Mouse (Mus musculus) liver, postnatal 0 days (tissue): Measurements from ENCODE around the gene Tulp2. TPM values are rescaled to one million over a fixed set of nuclear protein-coding genes. Genes with fewer than 3 reads are reported as not detected.
"Not testable (repeated sequence)": the region's sequence is repeated elsewhere in the genome, so short reads cannot be mapped to it uniquely, and the experiment has no call there.

Source experiments
- ATAC-seq: fragments of 200-750 bp; cut with Nextera tagmentation; 2 replicates; pipeline ENCODE4 v1.8.0; 2017; ENCODE audit warnings: mild to moderate bottlenecking, moderate library complexity
- DNase-seq: peaks from one replicate; pipeline ENCODE4 v3.0.0-alpha.2; 2016
- H3K27ac ChIP-seq: fragments of 300-500 bp; sonication (generic); 2 replicates; pipeline ENCODE4 v1.5.1; 2014; ENCODE audit warnings: antibody characterized with exemption, moderate library complexity, mild to moderate bottlenecking, low read depth
- H3K27me3 ChIP-seq: fragments of 300-500 bp; sonication (generic); 2 replicates; pipeline ENCODE4 v1.6.1; 2014; ENCODE audit warnings: low read length, control low read depth, mixed read lengths; ENCODE audit not compliant: insufficient read depth
- H3K36me3 ChIP-seq: fragments of 300-500 bp; sonication (generic); replicated peaks from 2 replicates; pipeline ENCODE4 v1.6.1; 2014; ENCODE audit warnings: mild to moderate bottlenecking, control low read depth, low read length, moderate library complexity, mixed read lengths; ENCODE audit not compliant: insufficient read depth
- H3K4me1 ChIP-seq: fragments of 300-500 bp; sonication (generic); 2 replicates; pipeline ENCODE4 v1.6.1; 2014; ENCODE audit warnings: antibody characterized with exemption, mild to moderate bottlenecking, control low read depth; ENCODE audit not compliant: insufficient read depth
- H3K4me2 ChIP-seq: fragments of 300-500 bp; sonication (generic); 2 replicates; pipeline ENCODE4 v1.6.1; 2014; ENCODE audit warnings: low read depth, mild to moderate bottlenecking, low read length, moderate library complexity, mixed read lengths
- H3K4me3 ChIP-seq: fragments of 300-500 bp; sonication (generic); 2 replicates; pipeline ENCODE4 v1.5.1; 2014; ENCODE audit warnings: low read depth, low read length
- H3K9ac ChIP-seq: fragments of 300-500 bp; sonication (generic); replicated peaks from 2 replicates; pipeline ENCODE4 v1.6.1; 2014; ENCODE audit warnings: mild to moderate bottlenecking, moderate library complexity
- H3K9me3 ChIP-seq: fragments of 300-500 bp; sonication (generic); 2 replicates; pipeline ENCODE4 v1.6.1; 2016; ENCODE audit warnings: mild to moderate bottlenecking, control low read depth, low read length, mixed read lengths
- CTCF ChIP-seq: sonication (generic); IDR thresholded peaks from 2 replicates; pipeline ENCODE4 v1.5.1; 2016; ENCODE audit warnings: antibody characterized with exemption, low read depth
- EP300 ChIP-seq: IDR thresholded peaks from 2 replicates; pipeline ENCODE4 v1.6.1; 2016; ENCODE audit warnings: antibody characterized with exemption, low read depth, mild to moderate bottlenecking
- WGBS: fragments of 180-500 bp; shearing (Covaris S2); extraction: QIAGEN DNeasy Blood & Tissue Kit; methylation state at CpG from one replicate; pipeline ENCODE4 v1.1.7; 2014; ENCODE audit not compliant: insufficient replicate concordance; 5-methylcytosine and 5-hydroxymethylcytosine counted together
- polyA plus RNA-seq: library from polyadenylated mRNA; unstranded; fragments of >200 nt; fragmentation: Nextera tagmentation; extraction: Ambion mirVana; gene quantifications from 2 replicates; pipeline ENCODE4 v1.2.1, GENCODE M21; 2015

The Tulp2 gene
- polyA plus RNA-seq, 1 experiment from 2014 or later, result 0.22 TPM

GRCm38 (mm10) chr7:45526474-45527120 is 44.9 kb downstream of the Tulp2 start:
- DNase-seq (no peak), ATAC-seq (no peak; the same call in 1 of the 2 replicates)
- Histone ChIP-seq H3K9ac (peak overlapping the region; percentile 96), H3K36me3 (peaks cover 23% of the 10 kb centered on the region), H3K27me3 (no peaks in the 10 kb centered on the region), H3K27ac (peak overlapping the region; percentile 98), H3K4me3 (peak overlapping the region; percentile 86), H3K9me3 (no peaks in the 10 kb centered on the region), H3K4me1 (peaks cover 28% of the 10 kb centered on the region), H3K4me2 (peak overlapping the region; percentile 73)
- TF ChIP-seq EP300, result no peak
- peak; percentile 74 for TF ChIP-seq CTCF
- 17% methylated on average over 7 of the region's 7 CpGs for WGBS

GRCm38 (mm10) chr7:45527169-45527568 is 45.5 kb downstream of the Tulp2 start:
- not testable (repeated sequence) for ATAC-seq, H3K27me3 ChIP-seq, H3K9me3 ChIP-seq, DNase-seq
- H3K9ac ChIP-seq, result peak overlapping the region; percentile 96
- peaks cover 28% of the 10 kb centered on the region for H3K4me1 ChIP-seq
- peaks cover 22% of the 10 kb centered on the region for H3K36me3 ChIP-seq
- H3K4me2 ChIP-seq, result peak overlapping the region; percentile 73
- H3K27ac ChIP-seq, result peak overlapping the region; percentile 98
- H3K4me3 ChIP-seq, result peak overlapping the region; percentile 86
- WGBS, result 76% methylated on average over 6 of the region's 6 CpGs

GRCm38 (mm10) chr7:45529461-45529860 is 47.8 kb downstream of the Tulp2 start:
- no peak overlapping the region for H3K27ac ChIP-seq
- no peak for TF ChIP-seq EP300
- TF ChIP-seq CTCF, result no peak
- H3K9ac ChIP-seq, result no peak overlapping the region

GRCm38 (mm10) chr7:45530643-45531042 is 49.0 kb downstream of the Tulp2 start:
- 45% methylated on average over 2 of the region's 2 CpGs for WGBS
- Histone ChIP-seq H3K4me3 (no peak overlapping the region), H3K36me3 (no peaks in the 10 kb centered on the region), H3K27me3 (no peaks in the 10 kb centered on the region), H3K27ac (no peak overlapping the region), H3K4me2 (no peak overlapping the region), H3K9me3 (no peaks in the 10 kb centered on the region), H3K4me1 (peaks cover 14% of the 10 kb centered on the region), H3K9ac (no peak overlapping the region)
- TF ChIP-seq EP300, result no peak
- no peak for TF ChIP-seq CTCF
- DNase-seq (no peak), ATAC-seq (no peak)

More at GRCm38 (mm10) chr7:45529461-45529860, 47.8 kb downstream of the Tulp2 start:
- Histone ChIP-seq H3K4me3 (no peak overlapping the region), H3K27me3 (no peaks in the 10 kb centered on the region), H3K36me3 (peaks cover 3% of the 10 kb centered on the region; the same call in 1 of the 2 replicates), H3K4me1 (peaks cover 17% of the 10 kb centered on the region), H3K9me3 (no peaks in the 10 kb centered on the region), H3K4me2 (no peak overlapping the region; the same call in 1 of the 2 replicates)
- DNase-seq, result no peak
- WGBS, result 4% methylated on average over 6 of the region's 6 CpGs
- no peak for ATAC-seq

GRCm38 (mm10) chr7:45535676-45536075 is 54.0 kb downstream of the Tulp2 start:
- H3K9ac ChIP-seq, result no peak overlapping the region
- 74% methylated on average over 1 of the region's 1 CpGs for WGBS
- TF ChIP-seq CTCF (0 out of 2 replicates have a peak, but pooled peaks have one; percentile 24), EP300 (no peak)
- H3K4me3 ChIP-seq, result no peak overlapping the region
- peaks cover 17% of the 10 kb centered on the region for H3K4me1 ChIP-seq
- H3K9me3 ChIP-seq, result no peaks in the 10 kb centered on the region
- DNase-seq, result no peak
- H3K36me3 ChIP-seq, result no peaks in the 10 kb centered on the region
- no peak for ATAC-seq
- H3K4me2 ChIP-seq, result no peak overlapping the region
- H3K27ac ChIP-seq, result no peak overlapping the region
- no peaks in the 10 kb centered on the region for H3K27me3 ChIP-seq

- no peaks in the 10 kb centered on the region for H3K36me3 ChIP-seq
- H3K9me3 ChIP-seq, result no peaks in the 10 kb centered on the region
- no peak overlapping the region for H3K27ac ChIP-seq
- ATAC-seq (no peak), DNase-seq (no peak)
- peaks cover 15% of the 10 kb centered on the region; the same call in 1 of the 2 replicates for H3K4me1 ChIP-seq
- no peak overlapping the region for H3K4me3 ChIP-seq
- peak overlapping the region; percentile 77 for H3K4me2 ChIP-seq
- H3K27me3 ChIP-seq, result no peaks in the 10 kb centered on the region
- WGBS, result 83% methylated on average over 10 of the region's 10 CpGs
- H3K9ac ChIP-seq, result no peak overlapping the region
- TF ChIP-seq EP300 (no peak), CTCF (no peak)
These were observed 55.9 kb downstream of the Tulp2 start for GRCm38 (mm10) chr7:45537602-45538001.
